Mouse (Mus musculus) lung, postnatal 0 days (tissue): ENCODE measurements around the gene Bag1. TPM values are rescaled to one million over a fixed set of nuclear protein-coding genes. Genes with fewer than 3 reads are reported as not detected.
A peak's percentile ranks its signal among the peaks of the same experiment; 100 is the strongest.

ENCODE experiments used
- ATAC-seq: fragments of 200-750 bp; cut with Nextera tagmentation; 2 replicates; pipeline ENCODE4 v1.8.0; 2017; ENCODE audit warnings: moderate library complexity
- DNase-seq: peaks from one replicate; pipeline ENCODE4 v3.0.0-alpha.2; 2016; ENCODE audit warnings: low spot score
- H3K27ac ChIP-seq: fragments of 300-500 bp; sonication (generic); 2 replicates; pipeline ENCODE4 v1.5.1; 2014; ENCODE audit warnings: antibody characterized with exemption, mild to moderate bottlenecking, low read length, mixed read lengths
- H3K27me3 ChIP-seq: fragments of 300-500 bp; sonication (generic); replicated peaks from 2 replicates; pipeline ENCODE4 v1.6.1; 2014; ENCODE audit warnings: low read length, mixed read lengths; ENCODE audit not compliant: insufficient read depth
- H3K36me3 ChIP-seq: fragments of 300-500 bp; sonication (generic); 2 replicates; pipeline ENCODE4 v1.6.1; 2014; ENCODE audit warnings: low read length, mixed read lengths; ENCODE audit not compliant: insufficient read depth
- H3K4me1 ChIP-seq: fragments of 300-500 bp; sonication (generic); 2 replicates; pipeline ENCODE4 v1.6.1; 2014; ENCODE audit warnings: antibody characterized with exemption, low read depth, low read length, mixed read lengths; ENCODE audit not compliant: insufficient read depth
- H3K4me2 ChIP-seq: fragments of 300-500 bp; sonication (generic); replicated peaks from 2 replicates; pipeline ENCODE4 v1.6.1; 2014; ENCODE audit warnings: low read depth, mild to moderate bottlenecking, low read length, moderate library complexity, mixed read lengths
- H3K4me3 ChIP-seq: fragments of 300-500 bp; sonication (generic); 2 replicates; pipeline ENCODE4 v1.5.1; 2014; ENCODE audit warnings: low read depth, low read length
- H3K9ac ChIP-seq: fragments of 300-500 bp; sonication (generic); replicated peaks from 2 replicates; pipeline ENCODE4 v1.6.1; 2014; ENCODE audit warnings: low read depth, mild to moderate bottlenecking
- H3K9me3 ChIP-seq: fragments of 300-500 bp; sonication (generic); 2 replicates; pipeline ENCODE4 v1.6.1; 2016; ENCODE audit warnings: low read length, mixed read lengths
- CTCF ChIP-seq: IDR thresholded peaks from 2 replicates; pipeline ENCODE4 v1.5.1; 2016; ENCODE audit warnings: antibody characterized with exemption, mild to moderate bottlenecking
- EP300 ChIP-seq: IDR thresholded peaks from 2 replicates; pipeline ENCODE4 v1.6.1; 2016; ENCODE audit warnings: antibody characterized with exemption, mild to moderate bottlenecking, control low read depth
- WGBS: fragments of 180-500 bp; shearing (Covaris S2); extraction: QIAGEN DNeasy Blood & Tissue Kit; methylation state at CpG from one replicate; pipeline ENCODE4 v1.1.7; 2014; 5-methylcytosine and 5-hydroxymethylcytosine counted together
- polyA plus RNA-seq: library from polyadenylated mRNA; unstranded; fragments of >200 nt; fragmentation: Nextera tagmentation; extraction: Ambion mirVana; gene quantifications from 2 replicates; pipeline ENCODE4 v1.2.1, GENCODE M21; 2015

Bag1 gene
- polyA plus RNA-seq, result 231 and 234 TPM in 2 replicates

DNA sequence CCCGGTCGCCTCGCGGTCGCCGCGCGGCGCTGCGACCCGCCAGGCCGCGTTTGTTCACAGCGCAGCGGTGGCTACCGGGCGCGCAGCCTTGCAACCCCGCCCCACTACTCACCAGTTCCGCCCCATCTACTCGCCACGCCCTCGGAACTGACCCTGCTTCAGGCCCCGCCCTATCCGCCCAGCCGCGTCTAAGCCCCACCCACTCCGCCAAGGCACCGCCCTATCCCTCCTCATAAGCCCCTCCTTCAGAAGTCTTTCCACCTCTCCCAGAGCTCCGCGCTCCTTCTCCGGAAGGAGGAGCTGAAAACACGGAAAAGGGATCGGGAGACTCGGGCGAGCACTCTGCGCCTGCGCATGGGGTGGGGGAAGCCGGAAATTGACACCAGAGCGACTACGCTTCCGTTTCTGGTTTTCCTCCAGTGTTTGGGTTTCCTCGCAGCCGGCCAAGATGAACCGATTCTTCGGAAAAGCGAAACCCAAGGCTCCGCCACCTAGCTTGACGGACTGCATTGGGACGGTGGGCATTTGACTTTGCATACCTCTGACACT is at the start of gene Bag1, which contains the start of gene Chmp5:
Gene Bag1, minus strand, starts transcription at position 135 of the 549 bp plus-strand sequence.
Gene Chmp5, plus strand, starts transcription at position 248 of the 549 bp plus-strand sequence.
- H3K9ac ChIP-seq, result peak within 1 kb of the TSS; percentile 80
- WGBS, result under 1% methylated on average over 48 of the region's 50 CpGs
- H3K27ac ChIP-seq, result peak within 1 kb of the TSS; percentile 95
- H3K4me3 ChIP-seq, result peak within 1 kb of the TSS; percentile 88
- TF ChIP-seq EP300, result no peak; the same call in 1 of the 2 replicates
- peak; percentile 37; the same call in 1 of the 2 replicates for TF ChIP-seq CTCF
- H3K27me3 ChIP-seq, result no peaks in the 10 kb centered on the region
- peak within 1 kb of the TSS; percentile 73 for H3K4me2 ChIP-seq
- ATAC-seq, result peak; percentile 98
- H3K4me1 ChIP-seq, result peaks cover 15% of the 10 kb centered on the region
- peaks cover 9% of the 10 kb centered on the region; the same call in 1 of the 2 replicates for H3K36me3 ChIP-seq
- DNase-seq, result peak; percentile 100
- no peaks in the 10 kb centered on the region for H3K9me3 ChIP-seq

DNA sequence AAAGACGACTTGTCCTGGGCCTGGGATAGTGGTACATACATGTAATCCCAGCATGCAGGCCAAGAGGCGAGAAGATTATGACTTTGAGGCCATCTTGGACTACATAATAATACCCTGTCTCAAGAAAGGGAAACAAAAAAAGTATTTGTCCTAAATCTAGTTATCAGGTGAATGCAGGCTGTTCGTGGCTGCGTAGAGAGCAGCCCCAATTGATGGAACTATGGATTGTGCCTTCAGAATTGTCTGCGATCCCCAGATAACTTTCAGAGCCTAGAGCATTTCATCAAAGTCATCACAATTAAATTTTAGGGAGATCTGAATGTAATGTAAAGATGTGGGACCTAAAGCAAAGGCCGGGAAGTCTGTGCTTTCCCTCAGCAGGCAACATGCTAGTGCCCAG is 48.2 kb upstream of the Bag1 start:
- Histone ChIP-seq H3K27ac (no peak overlapping the region), H3K4me3 (no peak overlapping the region), H3K9ac (no peak overlapping the region), H3K9me3 (no peaks in the 10 kb centered on the region), H3K36me3 (peaks cover 67% of the 10 kb centered on the region), H3K4me1 (no peaks in the 10 kb centered on the region), H3K4me2 (no peak overlapping the region), H3K27me3 (no peaks in the 10 kb centered on the region)
- ATAC-seq, result no peak
- TF ChIP-seq CTCF (no peak), EP300 (no peak)
- 94% methylated on average over 6 of the region's 6 CpGs for WGBS
- DNase-seq, result no peak

DNA sequence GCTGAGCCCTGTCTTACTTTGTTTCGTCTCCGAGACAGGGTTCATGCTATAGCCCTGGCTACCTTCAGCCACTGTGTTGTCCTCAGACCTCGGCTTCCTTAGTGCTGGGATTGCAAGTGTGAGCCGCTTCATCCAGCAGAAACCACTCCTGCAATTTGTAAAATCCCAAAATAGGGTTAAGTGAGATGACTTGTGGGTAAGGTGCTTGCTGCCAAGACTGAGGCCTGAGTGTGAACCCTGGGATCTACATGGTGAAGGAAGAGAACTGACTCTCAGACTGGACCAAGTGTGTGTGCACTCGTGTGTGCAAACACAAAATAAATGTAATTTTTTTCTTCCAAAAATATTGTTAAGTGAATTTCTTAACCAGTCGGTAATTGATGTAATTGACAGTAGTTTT is 41.5 kb upstream of the Bag1 start:
- no peak overlapping the region for H3K4me3 ChIP-seq
- H3K27ac ChIP-seq, result no peak overlapping the region
- H3K4me2 ChIP-seq, result no peak overlapping the region
- H3K9me3 ChIP-seq, result no peaks in the 10 kb centered on the region
- DNase-seq (no peak), ATAC-seq (no peak)
- no peak for TF ChIP-seq CTCF
- no peak for TF ChIP-seq EP300
- H3K36me3 ChIP-seq, result peaks cover 52% of the 10 kb centered on the region; the same call in 1 of the 2 replicates
- 88% methylated on average over 6 of the region's 6 CpGs for WGBS
- no peaks in the 10 kb centered on the region for H3K27me3 ChIP-seq
- H3K4me1 ChIP-seq, result no peaks in the 10 kb centered on the region
- no peak overlapping the region for H3K9ac ChIP-seq

DNA sequence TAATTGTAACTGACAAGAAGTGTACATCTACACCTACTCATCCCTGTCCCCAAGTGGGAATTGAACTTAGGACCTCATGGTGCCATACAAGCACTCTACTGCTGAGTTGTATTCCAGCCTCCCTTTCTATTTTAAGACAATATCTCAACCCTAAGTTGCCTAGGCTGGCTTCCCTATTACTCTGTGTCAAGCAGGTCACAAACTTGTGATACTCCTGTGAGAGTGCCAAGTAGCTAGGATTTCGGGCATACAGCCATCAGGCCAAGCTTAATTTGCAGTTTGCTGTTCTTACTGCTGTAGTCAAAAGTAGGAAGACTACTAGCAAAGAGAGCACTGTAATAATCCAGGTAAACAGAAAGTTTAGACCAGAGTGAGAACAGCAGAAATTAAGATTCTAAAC is 35.6 kb upstream of the Bag1 start:
- Histone ChIP-seq H3K36me3 (peaks cover 27% of the 10 kb centered on the region; the same call in 1 of the 2 replicates), H3K27me3 (no peaks in the 10 kb centered on the region), H3K9ac (no peak overlapping the region), H3K4me2 (no peak overlapping the region), H3K4me1 (no peaks in the 10 kb centered on the region), H3K27ac (no peak overlapping the region), H3K4me3 (no peak overlapping the region), H3K9me3 (no peaks in the 10 kb centered on the region)
- no peak for DNase-seq
- 84% methylated on average over 1 of the region's 1 CpGs for WGBS
- TF ChIP-seq CTCF (no peak), EP300 (no peak)
- no peak for ATAC-seq

DNA sequence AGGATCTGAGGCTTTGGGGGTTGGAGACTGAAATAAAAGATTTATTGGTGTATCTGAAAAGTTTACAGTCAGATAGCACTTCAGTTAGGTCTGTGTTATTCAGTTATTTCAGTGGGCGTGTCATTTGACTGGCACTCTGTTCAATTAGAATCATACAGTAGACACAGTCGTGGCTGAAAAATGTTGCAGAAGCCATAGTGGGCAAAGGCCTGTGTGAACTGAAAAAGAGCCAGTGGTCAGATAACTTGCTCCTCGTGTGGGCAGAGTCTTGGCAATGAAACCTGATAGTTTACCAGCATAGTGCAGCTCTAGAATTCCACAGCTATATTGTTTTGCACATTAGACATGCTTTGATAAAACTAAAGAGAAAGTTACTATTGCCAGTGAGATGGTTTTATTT is 34.4 kb upstream of the Bag1 start:
- DNase-seq (no peak), ATAC-seq (no peak)
- Histone ChIP-seq H3K36me3 (peaks cover 20% of the 10 kb centered on the region; the same call in 1 of the 2 replicates), H3K4me3 (no peak overlapping the region), H3K9me3 (no peaks in the 10 kb centered on the region), H3K27ac (no peak overlapping the region), H3K4me1 (no peaks in the 10 kb centered on the region), H3K27me3 (no peaks in the 10 kb centered on the region), H3K9ac (no peak overlapping the region), H3K4me2 (no peak overlapping the region)
- 73% methylated on average over 3 of the region's 3 CpGs for WGBS
- TF ChIP-seq EP300 (no peak), CTCF (no peak)

DNA sequence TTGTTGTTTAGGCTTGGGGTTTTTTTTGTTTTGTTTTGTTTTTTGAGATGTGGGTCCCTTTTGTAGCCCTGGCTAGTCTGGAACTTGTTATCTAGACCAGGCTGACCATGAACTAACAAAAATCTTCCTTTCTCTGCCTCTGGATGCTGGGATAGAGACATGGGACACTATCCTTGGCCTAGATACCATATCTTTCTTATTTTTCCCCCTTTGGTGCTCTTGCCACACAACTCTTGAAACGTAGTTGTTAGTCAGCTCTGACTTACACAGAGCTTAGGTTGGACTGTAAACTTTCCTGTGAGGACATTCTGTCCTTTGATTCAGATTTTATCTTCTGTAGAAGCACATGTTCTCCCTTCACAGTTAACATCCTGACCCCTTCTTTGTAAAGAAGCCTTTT is 31.3 kb upstream of the Bag1 start:
- Histone ChIP-seq H3K4me1 (no peaks in the 10 kb centered on the region), H3K9me3 (no peaks in the 10 kb centered on the region), H3K27me3 (no peaks in the 10 kb centered on the region), H3K4me3 (no peak overlapping the region), H3K36me3 (peaks cover 15% of the 10 kb centered on the region; the same call in 1 of the 2 replicates), H3K9ac (no peak overlapping the region), H3K4me2 (no peak overlapping the region), H3K27ac (no peak overlapping the region)
- 93% methylated on average over 1 of the region's 1 CpGs for WGBS
- DNase-seq (no peak), ATAC-seq (no peak)
- TF ChIP-seq EP300, result no peak
- TF ChIP-seq CTCF, result no peak
